Mouse (Mus musculus) stomach, postnatal 0 days (tissue): ENCODE data around the gene Fmc1.
"Not testable (repeated sequence)": the region's sequence is repeated elsewhere in the genome, so short reads cannot be mapped to it uniquely, and the experiment has no call there.

Source experiments
- CTCF ChIP-seq: IDR thresholded peaks from 2 replicates; pipeline ENCODE4 v1.5.1; 2016; ENCODE audit warnings: antibody characterized with exemption, low read depth, mild to moderate bottlenecking, moderate library complexity
- EP300 ChIP-seq: optimal IDR thresholded peaks from 2 replicates; pipeline ENCODE3; 2016; ENCODE audit warnings: antibody characterized with exemption

DNA sequence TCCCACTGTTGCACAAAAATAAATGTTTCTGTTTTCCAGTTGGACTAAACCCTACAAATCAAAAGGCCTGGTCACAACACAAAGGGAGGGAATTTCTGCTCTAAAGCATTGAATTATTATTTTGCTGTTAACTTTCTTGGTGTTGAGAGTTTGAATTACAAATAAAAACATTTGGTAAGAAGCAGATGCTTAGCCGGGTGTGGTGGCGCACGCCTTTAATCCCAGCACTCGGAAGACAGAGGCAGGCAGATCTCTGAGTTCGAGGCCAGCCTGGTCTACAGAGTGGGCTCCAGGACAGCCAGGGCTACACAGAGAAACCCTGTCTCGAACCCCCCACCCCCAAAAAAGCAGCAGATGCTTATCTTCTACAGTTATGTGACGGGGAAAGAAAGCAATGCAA, 15.3 kb downstream of the Fmc1 start:
- not testable (repeated sequence) for TF ChIP-seq CTCF, EP300
